8 mouse cellular contexts compared by ENCODE assay signal in the genomic region with DNA sequence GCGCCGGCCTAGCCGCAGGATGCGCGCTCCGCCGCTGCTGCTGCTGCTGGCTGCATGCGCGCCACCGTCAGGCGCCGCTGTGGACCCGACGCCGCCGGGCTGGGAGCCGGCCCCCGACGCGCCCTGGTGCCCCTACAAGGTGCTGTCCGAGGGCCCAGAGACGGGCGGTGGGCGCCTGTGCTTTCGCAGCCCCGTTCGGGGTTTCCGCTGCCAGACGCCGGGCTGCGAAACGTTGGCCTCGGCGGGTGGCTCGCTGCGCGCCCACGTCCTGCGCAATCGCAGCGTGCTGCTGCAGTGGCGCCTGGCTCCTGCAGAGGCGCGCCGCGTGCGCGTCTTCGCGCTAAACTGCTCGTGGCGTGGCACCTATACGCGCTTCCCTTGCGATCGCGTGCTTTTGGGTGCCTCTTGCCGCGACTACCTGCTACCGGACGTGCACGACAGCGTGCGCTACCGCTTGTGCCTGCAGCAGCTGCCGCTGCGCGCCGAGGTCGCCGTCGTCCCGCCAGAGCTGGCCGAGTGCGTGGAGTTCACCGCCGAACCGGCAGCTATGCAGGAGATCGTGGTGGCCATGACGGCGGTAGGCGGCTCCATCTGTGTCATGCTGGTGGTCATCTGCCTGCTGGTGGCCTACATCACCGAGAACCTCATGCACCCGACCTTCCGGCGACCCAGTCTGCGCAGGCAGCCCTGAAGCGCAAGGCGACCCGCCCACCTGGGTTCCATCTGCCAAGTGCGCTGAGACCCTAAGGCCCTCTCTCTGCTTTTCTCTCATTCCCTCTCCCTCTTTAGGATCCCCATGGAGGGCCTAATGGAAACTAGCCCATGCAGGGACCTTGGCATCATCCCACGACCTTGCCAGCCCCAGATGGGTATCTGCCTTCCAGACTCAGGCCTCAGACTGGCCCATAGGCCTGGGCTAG. TPM values are rescaled to one million over a fixed set of nuclear protein-coding genes. Genes with fewer than 3 reads are reported as not detected.
A peak's percentile ranks its signal among the peaks of the same experiment; 100 is the strongest.
DNase-seq lines count a peak whose midpoint lies in the region; ATAC-seq and TF ChIP-seq lines count a peak whose summit lies in the region.

No protein-coding gene starts in this region.

- H3K4me2 ChIP-seq in heart, embryonic 16.5 days (ENCODE audit: low read depth, low read length), result peak overlapping the region; percentile 95
- H3K4me2 ChIP-seq in liver, embryonic 14.5 days (ENCODE audit: low read depth), result peak overlapping the region; percentile 61
- H3K4me2 ChIP-seq in stomach, embryonic 14.5 days (replicated peaks; ENCODE audit: low read depth, low read length), result peak overlapping the region; percentile 81

- ATAC-seq in heart, embryonic 16.5 days (replicated peaks; ENCODE audit: extremely low read depth, insufficient read depth, low FRiP score), result peak; percentile 77
- no peak for ATAC-seq in liver, embryonic 14.5 days (ENCODE audit: insufficient read depth)
- ATAC-seq in stomach, embryonic 14.5 days (ENCODE audit: insufficient number of reproducible peaks, insufficient read depth, low FRiP score, low read depth), result peak; percentile 64; the same call in 1 of the 2 replicates

- peak overlapping the region; percentile 82 for H3K4me3 ChIP-seq in forebrain, embryonic 10.5 days
- peak overlapping the region; percentile 79 for H3K4me3 ChIP-seq in heart, embryonic 16.5 days (ENCODE audit: low read length)
- H3K4me3 ChIP-seq in liver, embryonic 14.5 days (ENCODE audit: insufficient read depth in 1 of 2, low read depth in 2 of 2, low read length in 2 of 2), result peak overlapping the region; percentile 34 to 43
- peak overlapping the region; percentile 66 for H3K4me3 ChIP-seq in stomach, embryonic 14.5 days (ENCODE audit: low read depth, low read length)

- H3K4me1 ChIP-seq in forebrain, embryonic 10.5 days, result peaks cover 23% of the 10 kb centered on the region
- no peaks in the 10 kb centered on the region for H3K4me1 ChIP-seq in heart, embryonic 16.5 days (ENCODE audit: control insufficient read depth, insufficient read depth, low read length)
- H3K4me1 ChIP-seq in liver, embryonic 14.5 days (replicated peaks; ENCODE audit: control insufficient read depth in 2 of 2, insufficient read depth in 2 of 2, low read length in 1 of 2), result no peaks in the 10 kb centered on the region; a peak in 1 of 4 replicates
- H3K4me1 ChIP-seq in stomach, embryonic 14.5 days (ENCODE audit: control insufficient read depth, insufficient read depth, low read length), result 0 out of 2 replicates have a peak, but pooled peaks cover 6% of the 10 kb centered on the region

- no peaks in the 10 kb centered on the region for H3K36me3 ChIP-seq in forebrain, embryonic 10.5 days (replicated peaks)
- H3K36me3 ChIP-seq in heart, embryonic 16.5 days (ENCODE audit: control insufficient read depth, insufficient read depth), result no peaks in the 10 kb centered on the region
- no peaks in the 10 kb centered on the region for H3K36me3 ChIP-seq in liver, embryonic 14.5 days (replicated peaks; ENCODE audit: control insufficient read depth, insufficient read depth, low read depth)
- H3K36me3 ChIP-seq in stomach, embryonic 14.5 days (ENCODE audit: control insufficient read depth, insufficient read depth, low read length), result no peaks in the 10 kb centered on the region

- TF ChIP-seq EP300 in liver, embryonic 14.5 days (IDR thresholded peaks at IDR 0.05; ENCODE audit: low read depth), result no peak

- peaks cover 46% of the 10 kb centered on the region for H3K27me3 ChIP-seq in forebrain, embryonic 10.5 days (ENCODE audit: poor library complexity, severe bottlenecking)
- H3K27me3 ChIP-seq in heart, embryonic 16.5 days (ENCODE audit: control insufficient read depth, insufficient read depth, low read length), result 0 out of 2 replicates have a peak, but pooled peaks cover 7% of the 10 kb centered on the region
- peaks cover 30% of the 10 kb centered on the region for H3K27me3 ChIP-seq in liver, embryonic 14.5 days (ENCODE audit: control insufficient read depth, insufficient read depth, low read length)
- H3K27me3 ChIP-seq in stomach, embryonic 14.5 days (ENCODE audit: control insufficient read depth, insufficient read depth, low read length), result no peaks in the 10 kb centered on the region

- under 1% methylated on average over 92 of the region's 92 CpGs for WGBS in forebrain, embryonic 10.5 days
- 1% methylated on average over 92 of the region's 92 CpGs for whole genome bisulfite sequencing in heart, embryonic 16.5 days
- 2% methylated on average over 92 of the region's 92 CpGs for WGBS in liver, embryonic 14.5 days (ENCODE audit: insufficient replicate concordance)
- under 1% methylated on average over 91 of the region's 92 CpGs for WGBS in stomach, embryonic 14.5 days

- H3K9me3 ChIP-seq in forebrain, embryonic 10.5 days, result no peaks in the 10 kb centered on the region
- no peaks in the 10 kb centered on the region for H3K9me3 ChIP-seq in heart, embryonic 16.5 days (replicated peaks; ENCODE audit: control insufficient read depth, low read length)
- no peaks in the 10 kb centered on the region for H3K9me3 ChIP-seq in liver, embryonic 14.5 days (ENCODE audit: control insufficient read depth, low read length)
- no peaks in the 10 kb centered on the region for H3K9me3 ChIP-seq in stomach, embryonic 14.5 days (ENCODE audit: control insufficient read depth, low read depth, low read length)

- peak; percentile 11; the same call in 1 of the 2 replicates for TF ChIP-seq CTCF in liver, embryonic 14.5 days (IDR thresholded peaks at IDR 0.05; ENCODE audit: low read depth)

- peak overlapping the region; percentile 82 for H3K27ac ChIP-seq in forebrain, embryonic 10.5 days
- no peak overlapping the region for H3K27ac ChIP-seq in heart, embryonic 16.5 days (ENCODE audit: low read length)
- no peak overlapping the region for H3K27ac ChIP-seq in liver, embryonic 14.5 days
- H3K27ac ChIP-seq in stomach, embryonic 14.5 days (ENCODE audit: low read length), result peak overlapping the region; percentile 52; the same call in 1 of the 2 replicates

- DNase-seq in CD4-positive helper T cell, adult 2 months (ENCODE audit: low read depth, low spot score), result peak; percentile 92
- DNase-seq in adrenal gland, postnatal 4 days (ENCODE audit: low spot score in 2 of 2), result peak; percentile 23 to 31
- peak; percentile 49 for DNase-seq in forebrain, embryonic 10.5 days (ENCODE audit: extremely low spot score, low spot score)
- DNase-seq in kidney, postnatal 25 days, result peak; percentile 33 to 56
- no peak for DNase-seq in liver, embryonic 14.5 days (ENCODE audit: low read depth in 3 of 3, low spot score in 3 of 3)
- DNase-seq in neural tube, embryonic 10.5 days (ENCODE audit: extremely low spot score, low spot score), result peak; percentile 61

- H3K9ac ChIP-seq in heart, embryonic 16.5 days (ENCODE audit: low read length), result peak overlapping the region; percentile 79
- H3K9ac ChIP-seq in liver, embryonic 14.5 days (replicated peaks), result no peak overlapping the region
- H3K9ac ChIP-seq in stomach, embryonic 14.5 days (replicated peaks; ENCODE audit: low read depth, low read length), result peak overlapping the region; percentile 47

RNA-seq across cellular contexts. Expression of a gene that starts 0.6 kb away (rescaled TPM):
- total RNA-seq in adrenal gland, postnatal 4 days (2021), result 10 to 100 TPM; 54.6 to 60.4 TPM
- polyA plus RNA-seq in forebrain, embryonic 10.5 days (2016; fragmentation: Nextera tagmentation; extraction: Ambion mirVana), result 0.64 and 0.67 TPM in 2 replicates
- 1.1 and 1.4 TPM in 2 replicates for polyA plus RNA-seq in heart, embryonic 16.5 days (2015; fragmentation: Nextera tagmentation; extraction: Ambion mirVana)
- 0.58 and 0.87 TPM in 2 replicates for polyA plus RNA-seq in liver, embryonic 14.5 days (2012; rRNA removed)
- 0.10 and 0.15 TPM in 2 replicates for polyA plus RNA-seq in liver, embryonic 14.5 days (2014; fragmentation: Nextera tagmentation; extraction: Ambion mirVana)
- 3.1 and 3.2 TPM in 2 replicates for polyA plus RNA-seq in stomach, embryonic 14.5 days (2014; fragmentation: Nextera tagmentation; extraction: Ambion mirVana)

RNA-seq across cellular contexts. Expression of a gene that starts 9.9 kb away (rescaled TPM):
- total RNA-seq in adrenal gland, postnatal 4 days (2021), result 10 to 100 TPM; 88.9 to 96.2 TPM
- 163 and 164 TPM in 2 replicates for polyA plus RNA-seq in forebrain, embryonic 10.5 days (2016; fragmentation: Nextera tagmentation; extraction: Ambion mirVana)
- polyA plus RNA-seq in heart, embryonic 16.5 days (2015; fragmentation: Nextera tagmentation; extraction: Ambion mirVana), result 106 and 111 TPM in 2 replicates
- polyA plus RNA-seq in liver, embryonic 14.5 days (2012; rRNA removed), result 38.6 and 39.5 TPM in 2 replicates
- polyA plus RNA-seq in liver, embryonic 14.5 days (2014; fragmentation: Nextera tagmentation; extraction: Ambion mirVana), result 53.9 and 56.9 TPM in 2 replicates
- polyA plus RNA-seq in stomach, embryonic 14.5 days (2014; fragmentation: Nextera tagmentation; extraction: Ambion mirVana), result 140 and 145 TPM in 2 replicates

RNA-seq across cellular contexts. Expression of a gene that starts 25.7 kb away (rescaled TPM):
- total RNA-seq in adrenal gland, postnatal 4 days (2021), result 10 to 100 TPM; 41.5 to 44.2 TPM
- polyA plus RNA-seq in forebrain, embryonic 10.5 days (2016; fragmentation: Nextera tagmentation; extraction: Ambion mirVana), result 16.8 and 18.3 TPM in 2 replicates
- 18.2 and 19.6 TPM in 2 replicates for polyA plus RNA-seq in heart, embryonic 16.5 days (2015; fragmentation: Nextera tagmentation; extraction: Ambion mirVana)
- 4.8 and 4.9 TPM in 2 replicates for polyA plus RNA-seq in liver, embryonic 14.5 days (2012; rRNA removed)
- polyA plus RNA-seq in liver, embryonic 14.5 days (2014; fragmentation: Nextera tagmentation; extraction: Ambion mirVana), result 1.8 and 1.9 TPM in 2 replicates
- polyA plus RNA-seq in stomach, embryonic 14.5 days (2014; fragmentation: Nextera tagmentation; extraction: Ambion mirVana), result 18.9 and 21.9 TPM in 2 replicates

RNA-seq across cellular contexts. Expression of a gene that starts 39.9 kb away (rescaled TPM):
- total RNA-seq in adrenal gland, postnatal 4 days (2021), result 1 to 10 TPM; 1.5 to 2.2 TPM
- polyA plus RNA-seq in forebrain, embryonic 10.5 days (2016; fragmentation: Nextera tagmentation; extraction: Ambion mirVana), result 0.36 and 0.77 TPM in 2 replicates
- 0.54 and 0.59 TPM in 2 replicates for polyA plus RNA-seq in heart, embryonic 16.5 days (2015; fragmentation: Nextera tagmentation; extraction: Ambion mirVana)
- polyA plus RNA-seq in liver, embryonic 14.5 days (2012; rRNA removed), result 0.06 and 0.17 TPM in 2 replicates
- polyA plus RNA-seq in liver, embryonic 14.5 days (2014; fragmentation: Nextera tagmentation; extraction: Ambion mirVana), result 0.06 TPM in 1 of 2 replicates, not detected in the other
- 0.56 TPM in 2 replicates for polyA plus RNA-seq in stomach, embryonic 14.5 days (2014; fragmentation: Nextera tagmentation; extraction: Ambion mirVana)

RNA-seq across cellular contexts. Expression of a gene that starts 41.6 kb away (rescaled TPM):
- 10 to 100 TPM; 18.8 to 25.4 TPM for total RNA-seq in adrenal gland, postnatal 4 days (2021)
- 1.8 and 2.8 TPM in 2 replicates for polyA plus RNA-seq in forebrain, embryonic 10.5 days (2016; fragmentation: Nextera tagmentation; extraction: Ambion mirVana)
- 56.6 and 63.4 TPM in 2 replicates for polyA plus RNA-seq in heart, embryonic 16.5 days (2015; fragmentation: Nextera tagmentation; extraction: Ambion mirVana)
- polyA plus RNA-seq in liver, embryonic 14.5 days (2012; rRNA removed), result 3.4 and 5.4 TPM in 2 replicates
- polyA plus RNA-seq in liver, embryonic 14.5 days (2014; fragmentation: Nextera tagmentation; extraction: Ambion mirVana), result 2.8 TPM in 2 replicates
- 25.0 and 26.3 TPM in 2 replicates for polyA plus RNA-seq in stomach, embryonic 14.5 days (2014; fragmentation: Nextera tagmentation; extraction: Ambion mirVana)

Comparison
In these comparisons a context has a peak if more than half of its experiments do, and no peak if none do; other contexts are left out.
1. DNase-seq: peak in CD4-positive helper T cell, adult 2 months (single experiment), adrenal gland, postnatal 4 days (2 of 2), forebrain, embryonic 10.5 days (single experiment), kidney, postnatal 25 days (2 of 2) and neural tube, embryonic 10.5 days (single experiment); none in liver, embryonic 14.5 days (0 of 3).
2. H3K27ac ChIP-seq: peak in forebrain, embryonic 10.5 days (single experiment) and stomach, embryonic 14.5 days (single experiment); none in heart, embryonic 16.5 days (single experiment) and liver, embryonic 14.5 days (single experiment).
3. Peak in every context shown above with its lines, with median percentiles within 50 percentile points of each other: H3K4me3 ChIP-seq and H3K4me2 ChIP-seq.